Mouse (Mus musculus) ES-Bruce4 (cell line): ENCODE results near the gene Tiam1.

Source experiments
- CTCF ChIP-seq: IDR thresholded peaks from one replicate; pipeline ENCODE4 v1.8.1; 2011; ENCODE audit warnings: low read depth, low read length
- POLR2A ChIP-seq: IDR thresholded peaks from one replicate; pipeline ENCODE4 v1.8.1; 2011; ENCODE audit warnings: low read length; ENCODE audit not compliant: insufficient read depth

GRCm38 (mm10) chr16:89962876-89963275 is 180.7 kb downstream of the Tiam1 start:
- TF ChIP-seq CTCF (no peak), POLR2A (no peak)
